Mouse (Mus musculus) stomach, embryonic 15.5 days (tissue): ENCODE measurements at regions not wholly inside any gene's neighbourhood (a gene's known extent, or its start where the extent isn't known, plus 50 kb on each side); places are given as distances from the start of the nearest gene placed in this dataset.

Source experiments
- ATAC-seq: fragments of 200-750 bp; cut with Nextera tagmentation; 2 replicates; pipeline ENCODE4 v1.8.0; 2017; ENCODE audit warnings: low read depth, moderate number of reproducible peaks, moderate TSS enrichment; ENCODE audit not compliant: insufficient read depth, low FRiP score
- H3K27ac ChIP-seq: fragments of 300-500 bp; sonication (generic); 2 replicates; pipeline ENCODE4 v1.5.1; 2015; ENCODE audit warnings: mild to moderate bottlenecking, inconsistent platforms
- H3K27me3 ChIP-seq: fragments of 300-500 bp; sonication (generic); replicated peaks from 2 replicates; pipeline ENCODE4 v1.6.1; 2015; ENCODE audit warnings: inconsistent platforms
- H3K36me3 ChIP-seq: fragments of 300-500 bp; sonication (generic); 2 replicates; pipeline ENCODE4 v1.6.1; 2015; ENCODE audit warnings: inconsistent platforms
- H3K4me1 ChIP-seq: fragments of 300-500 bp; sonication (generic); 2 replicates; pipeline ENCODE4 v1.6.1; 2015; ENCODE audit warnings: inconsistent platforms
- H3K4me2 ChIP-seq: fragments of 300-500 bp; sonication (generic); 2 replicates; pipeline ENCODE4 v1.6.1; 2015; ENCODE audit warnings: mild to moderate bottlenecking, inconsistent platforms
- H3K4me3 ChIP-seq: fragments of 300-500 bp; sonication (generic); replicated peaks from 2 replicates; pipeline ENCODE4 v1.5.1; 2015; ENCODE audit warnings: inconsistent platforms
- H3K9ac ChIP-seq: fragments of 300-500 bp; sonication (generic); 2 replicates; pipeline ENCODE4 v1.6.1; 2015; ENCODE audit warnings: inconsistent platforms
- H3K9me3 ChIP-seq: fragments of 300-500 bp; sonication (generic); 2 replicates; pipeline ENCODE4 v1.6.1; 2016; ENCODE audit warnings: inconsistent platforms
- WGBS: fragments of 180-500 bp; shearing (Covaris S2); methylation state at CpG from one replicate; pipeline ENCODE4 v1.1.7; 2015; 5-methylcytosine and 5-hydroxymethylcytosine counted together

- 0 out of 2 replicates have a peak, but pooled peaks cover 3% of the 10 kb centered on the region for H3K4me1 ChIP-seq
- H3K27ac ChIP-seq = peak overlapping the region; percentile 52; the same call in 1 of the 2 replicates
- 34% methylated on average over 6 of the region's 6 CpGs for WGBS
- H3K9me3 ChIP-seq = no peaks in the 10 kb centered on the region
- ATAC-seq = no peak
- no peak overlapping the region for H3K4me3 ChIP-seq
- H3K9ac ChIP-seq = no peak overlapping the region
- no peak overlapping the region for H3K4me2 ChIP-seq
- H3K36me3 ChIP-seq = no peaks in the 10 kb centered on the region
- no peaks in the 10 kb centered on the region for H3K27me3 ChIP-seq
Measured at GRCm38 (mm10) chr14:110125936-110126710, 628.8 kb downstream of the Slitrk6 start.

GRCm38 (mm10) chr14:110122710-110123109 is 632.2 kb downstream of the Slitrk6 start:
- H3K4me1 ChIP-seq = no peaks in the 10 kb centered on the region
- no peaks in the 10 kb centered on the region for H3K36me3 ChIP-seq
- no peaks in the 10 kb centered on the region for H3K27me3 ChIP-seq
- 94% methylated on average over 3 of the region's 3 CpGs for WGBS
- H3K9me3 ChIP-seq = no peaks in the 10 kb centered on the region
- ATAC-seq = no peak
- H3K4me3 ChIP-seq = no peak overlapping the region
- no peak overlapping the region for H3K4me2 ChIP-seq
- no peak overlapping the region for H3K27ac ChIP-seq
- no peak overlapping the region for H3K9ac ChIP-seq

GRCm38 (mm10) chr14:110115578-110115977 is 639.4 kb downstream of the Slitrk6 start:
- Histone ChIP-seq H3K4me3 (no peak overlapping the region), H3K36me3 (no peaks in the 10 kb centered on the region), H3K27ac (no peak overlapping the region), H3K9ac (no peak overlapping the region), H3K9me3 (no peaks in the 10 kb centered on the region), H3K4me1 (no peaks in the 10 kb centered on the region), H3K27me3 (no peaks in the 10 kb centered on the region), H3K4me2 (no peak overlapping the region)
- no peak for ATAC-seq
- WGBS = 73% methylated on average over 4 of the region's 4 CpGs

- H3K9ac ChIP-seq = no peak overlapping the region
- ATAC-seq = no peak
- H3K9me3 ChIP-seq = no peaks in the 10 kb centered on the region
- 65% methylated on average over 4 of the region's 4 CpGs for WGBS
- H3K27ac ChIP-seq = no peak overlapping the region
- H3K4me1 ChIP-seq = no peaks in the 10 kb centered on the region
- H3K4me2 ChIP-seq = no peak overlapping the region
- no peak overlapping the region for H3K4me3 ChIP-seq
- no peaks in the 10 kb centered on the region for H3K36me3 ChIP-seq
- H3K27me3 ChIP-seq = no peaks in the 10 kb centered on the region
Measured at GRCm38 (mm10) chr14:110100852-110101251, 654.1 kb downstream of the Slitrk6 start.

- H3K27me3 ChIP-seq = no peaks in the 10 kb centered on the region
- peak overlapping the region; percentile 13; the same call in 1 of the 2 replicates for H3K27ac ChIP-seq
- H3K9ac ChIP-seq = no peak overlapping the region
- 41% methylated on average over 6 of the region's 6 CpGs for WGBS
- H3K36me3 ChIP-seq = no peaks in the 10 kb centered on the region
- no peaks in the 10 kb centered on the region for H3K4me1 ChIP-seq
- H3K4me3 ChIP-seq = no peak overlapping the region
- no peak overlapping the region for H3K4me2 ChIP-seq
- peak; percentile 65; the same call in 1 of the 2 replicates for ATAC-seq
- no peaks in the 10 kb centered on the region for H3K9me3 ChIP-seq
Measured at GRCm38 (mm10) chr14:110078351-110078750, 676.6 kb downstream of the Slitrk6 start.

- H3K9ac ChIP-seq = no peak overlapping the region
- 93% methylated on average over 3 of the region's 3 CpGs for WGBS
- no peak overlapping the region for H3K27ac ChIP-seq
- H3K27me3 ChIP-seq = no peaks in the 10 kb centered on the region
- no peak for ATAC-seq
- H3K4me3 ChIP-seq = no peak overlapping the region
- H3K36me3 ChIP-seq = no peaks in the 10 kb centered on the region
- H3K4me1 ChIP-seq = no peaks in the 10 kb centered on the region
- H3K4me2 ChIP-seq = no peak overlapping the region
- H3K9me3 ChIP-seq = no peaks in the 10 kb centered on the region
Measured at GRCm38 (mm10) chr14:110047748-110048147, 707.2 kb downstream of the Slitrk6 start.

- no peak overlapping the region for H3K4me2 ChIP-seq
- H3K36me3 ChIP-seq = no peaks in the 10 kb centered on the region
- no peak overlapping the region for H3K27ac ChIP-seq
- ATAC-seq = no peak
- no peaks in the 10 kb centered on the region for H3K4me1 ChIP-seq
- H3K9ac ChIP-seq = no peak overlapping the region
- H3K9me3 ChIP-seq = no peaks in the 10 kb centered on the region
- no peak overlapping the region for H3K4me3 ChIP-seq
- H3K27me3 ChIP-seq = no peaks in the 10 kb centered on the region
Measured at GRCm38 (mm10) chr14:110043211-110043610, 711.7 kb downstream of the Slitrk6 start.

- H3K9me3 ChIP-seq = no peaks in the 10 kb centered on the region
- H3K9ac ChIP-seq = no peak overlapping the region
- 66% methylated on average over 3 of the region's 3 CpGs for WGBS
- H3K27ac ChIP-seq = no peak overlapping the region
- no peak for ATAC-seq
- no peaks in the 10 kb centered on the region for H3K27me3 ChIP-seq
- no peak overlapping the region for H3K4me3 ChIP-seq
- no peaks in the 10 kb centered on the region for H3K4me1 ChIP-seq
- H3K36me3 ChIP-seq = no peaks in the 10 kb centered on the region
- no peak overlapping the region for H3K4me2 ChIP-seq
Measured at GRCm38 (mm10) chr14:110021812-110022211, 733.1 kb downstream of the Slitrk6 start.

- WGBS = 69% methylated on average over 2 of the region's 2 CpGs
- no peak for ATAC-seq
- H3K4me3 ChIP-seq = no peak overlapping the region
- no peak overlapping the region for H3K4me2 ChIP-seq
- H3K27me3 ChIP-seq = no peaks in the 10 kb centered on the region
- no peaks in the 10 kb centered on the region for H3K9me3 ChIP-seq
- no peak overlapping the region for H3K27ac ChIP-seq
- no peak overlapping the region for H3K9ac ChIP-seq
- H3K4me1 ChIP-seq = no peaks in the 10 kb centered on the region
- H3K36me3 ChIP-seq = no peaks in the 10 kb centered on the region
Measured at GRCm38 (mm10) chr14:110015126-110015525, 739.8 kb downstream of the Slitrk6 start.

- no peak overlapping the region for H3K27ac ChIP-seq
- no peaks in the 10 kb centered on the region for H3K27me3 ChIP-seq
- no peak overlapping the region for H3K9ac ChIP-seq
- H3K9me3 ChIP-seq = no peaks in the 10 kb centered on the region
- no peaks in the 10 kb centered on the region for H3K36me3 ChIP-seq
- no peaks in the 10 kb centered on the region for H3K4me1 ChIP-seq
- H3K4me3 ChIP-seq = no peak overlapping the region
- H3K4me2 ChIP-seq = no peak overlapping the region
- no peak for ATAC-seq
- 74% methylated on average over 1 of the region's 1 CpGs for WGBS
Measured at GRCm38 (mm10) chr14:110013229-110013628, 741.7 kb downstream of the Slitrk6 start.

- H3K4me3 ChIP-seq = no peak overlapping the region
- 69% methylated on average over 6 of the region's 6 CpGs for WGBS
- no peak overlapping the region for H3K4me2 ChIP-seq
- H3K9me3 ChIP-seq = no peaks in the 10 kb centered on the region
- no peak overlapping the region for H3K27ac ChIP-seq
- ATAC-seq = no peak
- H3K27me3 ChIP-seq = no peaks in the 10 kb centered on the region
- no peak overlapping the region for H3K9ac ChIP-seq
- H3K36me3 ChIP-seq = no peaks in the 10 kb centered on the region
- no peaks in the 10 kb centered on the region for H3K4me1 ChIP-seq
Measured at GRCm38 (mm10) chr14:110007159-110007558, 747.8 kb downstream of the Slitrk6 start.

- Histone ChIP-seq H3K4me2 (no peak overlapping the region), H3K27ac (no peak overlapping the region), H3K9ac (no peak overlapping the region), H3K36me3 (no peaks in the 10 kb centered on the region), H3K4me1 (no peaks in the 10 kb centered on the region), H3K27me3 (no peaks in the 10 kb centered on the region), H3K9me3 (no peaks in the 10 kb centered on the region), H3K4me3 (no peak overlapping the region)
- 60% methylated on average over 4 of the region's 4 CpGs for WGBS
- no peak for ATAC-seq
Measured at GRCm38 (mm10) chr14:109985026-109985425, 769.9 kb downstream of the Slitrk6 start.

- H3K4me2 ChIP-seq = no peak overlapping the region
- H3K27me3 ChIP-seq = no peaks in the 10 kb centered on the region
- 71% methylated on average over 3 of the region's 3 CpGs for WGBS
- no peak for ATAC-seq
- no peaks in the 10 kb centered on the region for H3K9me3 ChIP-seq
- H3K4me1 ChIP-seq = no peaks in the 10 kb centered on the region
- H3K36me3 ChIP-seq = no peaks in the 10 kb centered on the region
- H3K9ac ChIP-seq = no peak overlapping the region
- H3K4me3 ChIP-seq = no peak overlapping the region
- H3K27ac ChIP-seq = no peak overlapping the region
Measured at GRCm38 (mm10) chr14:109958008-109958407, 796.9 kb downstream of the Slitrk6 start.
